Mouse (Mus musculus): ENCODE data around the gene Slc4a7. TPM values are rescaled to one million over a fixed set of nuclear protein-coding genes. Genes with fewer than 3 reads are reported as not detected.
"Not testable (repeated sequence)": the region's sequence is repeated elsewhere in the genome, so short reads cannot be mapped to it uniquely, and the experiment has no call there.

The Slc4a7 gene
- polyA plus RNA-seq, 1 experiment from 2014 or later, result 46.3 TPM

- WGBS, result 61% methylated on average over 2 of the region's 2 CpGs
- ATAC-seq; H3K4me2 ChIP-seq (replicated peaks): not testable (repeated sequence)
These were observed 101.0 kb downstream of the Slc4a7 start, which contains the start of gene Nek10 for GRCm38 (mm10) chr14:14803115-14803514. Gene Nek10 (plus strand): TSS chr14:14803415.

DNA sequence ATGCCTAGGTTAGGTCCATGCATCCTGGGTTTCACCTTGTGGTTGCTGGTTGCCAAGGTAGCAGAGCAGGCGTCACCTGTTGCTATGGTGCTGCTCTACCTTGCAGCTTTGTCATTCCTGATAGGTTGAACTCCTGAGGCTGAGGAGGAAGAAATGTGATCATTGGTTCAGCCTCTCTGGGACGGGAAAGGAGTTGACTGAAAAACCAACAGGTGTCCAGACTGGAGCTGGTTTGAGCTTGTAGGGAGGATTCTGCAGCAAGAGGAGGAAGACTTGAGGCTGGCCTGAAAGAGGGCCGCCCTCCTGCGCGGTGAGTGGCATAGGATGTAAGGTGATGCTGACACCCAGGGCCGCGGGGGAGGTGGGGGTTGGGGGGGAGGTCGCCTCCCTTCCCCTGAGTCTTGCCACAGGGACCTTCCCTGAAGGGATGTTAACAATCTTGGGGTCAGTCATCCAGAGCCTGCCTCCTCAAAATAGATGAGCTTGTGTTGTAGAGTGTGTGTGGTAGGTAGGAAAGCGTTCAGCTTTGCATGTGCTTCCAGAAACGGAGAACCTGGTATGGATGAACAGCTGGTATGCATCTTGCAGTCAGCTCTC, 101.9 kb downstream of the Slc4a7 start:
- peaks cover 13% of the 10 kb centered on the region for H3K36me3 ChIP-seq
- no peak overlapping the region for H3K4me2 ChIP-seq (replicated peaks)
- WGBS, result 15% methylated on average over 10 of the region's 10 CpGs
- H3K27ac ChIP-seq, result no peak overlapping the region
- no peak overlapping the region for H3K4me3 ChIP-seq (replicated peaks)
- H3K27me3 ChIP-seq, result no peaks in the 10 kb centered on the region
- H3K4me1 ChIP-seq (replicated peaks), result no peaks in the 10 kb centered on the region
- H3K9me3 ChIP-seq, result no peaks in the 10 kb centered on the region
- ATAC-seq, result peak; percentile 87
- H3K9ac ChIP-seq (replicated peaks), result no peak overlapping the region

More at GRCm38 (mm10) chr14:14803115-14803514, 101.0 kb downstream of the Slc4a7 start, which contains the start of gene Nek10:
- peaks cover 15% of the 10 kb centered on the region for H3K36me3 ChIP-seq
- not testable (repeated sequence) for H3K9ac ChIP-seq (replicated peaks); H3K27me3 ChIP-seq; H3K4me1 ChIP-seq (replicated peaks); H3K27ac ChIP-seq; H3K9me3 ChIP-seq; H3K4me3 ChIP-seq (replicated peaks)

DNA sequence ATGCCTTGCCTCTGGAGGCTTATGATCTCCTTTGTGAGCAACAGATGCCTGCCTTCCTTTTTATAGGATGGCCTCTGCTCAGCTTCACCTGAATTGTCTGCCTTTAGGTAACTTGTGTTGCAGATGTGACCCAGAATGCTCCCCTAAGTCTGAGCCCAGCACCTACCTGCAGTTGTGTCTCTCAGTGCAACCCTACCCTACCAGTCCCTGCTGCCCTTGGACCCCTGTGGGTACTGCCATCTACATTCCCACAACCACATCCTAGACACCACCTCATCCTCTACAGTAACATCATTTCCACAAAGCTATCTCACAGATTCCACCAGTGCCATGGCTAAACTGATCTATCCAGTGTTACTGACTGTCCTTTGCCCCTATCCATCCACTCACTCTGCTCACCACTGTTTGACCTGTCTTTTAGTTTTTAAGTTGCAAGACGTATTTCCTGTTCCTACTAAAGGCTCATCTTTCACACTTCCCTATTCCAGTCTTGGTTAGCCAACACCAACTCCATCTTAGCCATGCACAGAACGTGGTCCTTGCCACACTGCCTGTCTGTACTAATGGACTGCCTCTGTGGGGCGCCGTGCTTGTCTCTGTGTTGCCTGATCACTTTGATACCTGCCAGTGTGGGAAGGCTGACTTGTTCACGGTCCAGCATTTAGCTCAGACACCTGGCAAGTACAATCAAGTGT, 102.6 kb downstream of the Slc4a7 start:
- H3K4me2 ChIP-seq (replicated peaks), result no peak overlapping the region
- 67% methylated on average over 5 of the region's 5 CpGs for WGBS

GRCm38 (mm10) chr14:14832520-14833240, 130.6 kb downstream of the Slc4a7 start:
- H3K4me2 ChIP-seq (replicated peaks), result no peak overlapping the region
- H3K4me1 ChIP-seq (replicated peaks), result no peaks in the 10 kb centered on the region
- no peaks in the 10 kb centered on the region for H3K27me3 ChIP-seq
- H3K9ac ChIP-seq (replicated peaks), result no peak overlapping the region
- no peaks in the 10 kb centered on the region for H3K36me3 ChIP-seq
- H3K4me3 ChIP-seq (replicated peaks), result no peak overlapping the region
- ATAC-seq, result no peak
- WGBS, result 83% methylated on average over 12 of the region's 12 CpGs
- H3K9me3 ChIP-seq, result no peaks in the 10 kb centered on the region
- H3K27ac ChIP-seq, result no peak overlapping the region

More for the DNA sequence above, 102.6 kb downstream of the Slc4a7 start:
- no peak overlapping the region for H3K9ac ChIP-seq (replicated peaks)
- H3K36me3 ChIP-seq, result peaks cover 13% of the 10 kb centered on the region
- no peaks in the 10 kb centered on the region for H3K9me3 ChIP-seq
- ATAC-seq, result peak; percentile 31; the same call in 1 of the 2 replicates
- no peaks in the 10 kb centered on the region for H3K4me1 ChIP-seq (replicated peaks)
- no peak overlapping the region for H3K4me3 ChIP-seq (replicated peaks)
- no peaks in the 10 kb centered on the region for H3K27me3 ChIP-seq
- no peak overlapping the region for H3K27ac ChIP-seq

DNA sequence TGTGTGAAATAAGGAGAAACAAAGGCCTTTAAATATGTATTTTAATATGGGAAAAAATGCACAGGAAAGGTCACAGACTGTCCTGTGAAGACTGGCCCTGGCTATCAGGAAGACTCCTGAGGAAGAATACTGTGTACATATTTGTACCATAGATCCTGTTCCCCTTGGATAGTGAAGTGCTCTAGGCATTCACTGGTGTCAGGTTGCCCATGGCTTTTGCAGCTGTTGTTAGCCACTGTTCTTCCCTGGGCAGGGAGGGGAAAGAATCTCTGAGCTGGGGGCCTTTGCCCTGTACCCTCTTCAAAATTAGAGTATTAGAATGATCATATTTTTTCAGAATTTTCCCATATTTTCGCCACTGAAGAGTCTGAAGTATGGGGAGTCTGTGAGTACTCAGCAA, 131.4 kb downstream of the Slc4a7 start:
- Histone ChIP-seq H3K36me3 (no peaks in the 10 kb centered on the region), H3K27me3 (no peaks in the 10 kb centered on the region), H3K27ac (no peak overlapping the region), H3K9me3 (no peaks in the 10 kb centered on the region), H3K9ac (replicated peaks) (no peak overlapping the region), H3K4me2 (replicated peaks) (no peak overlapping the region), H3K4me1 (replicated peaks) (no peaks in the 10 kb centered on the region), H3K4me3 (replicated peaks) (no peak overlapping the region)
- ATAC-seq, result no peak
- WGBS, result 84% methylated on average over 1 of the region's 1 CpGs

DNA sequence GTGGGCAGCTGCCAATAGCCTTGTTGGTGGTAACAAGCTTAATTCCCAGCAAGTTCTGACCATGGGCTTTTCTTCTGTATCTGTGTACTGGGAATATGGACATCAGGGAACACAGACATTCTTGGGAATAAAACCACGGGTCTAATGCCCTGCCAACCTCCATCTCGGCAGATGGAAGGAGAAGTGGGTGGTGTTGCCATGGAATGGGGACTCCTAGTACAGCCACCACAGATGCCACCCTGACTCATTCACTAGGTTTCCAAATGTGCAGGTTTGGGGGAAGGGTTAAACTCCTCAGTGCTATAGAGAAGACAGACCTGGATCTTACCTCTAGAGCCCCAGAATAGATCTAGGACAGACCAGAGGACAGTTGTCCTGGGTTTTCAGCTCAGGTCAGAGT, 132.2 kb downstream of the Slc4a7 start:
- 78% methylated on average over 2 of the region's 2 CpGs for WGBS
- H3K36me3 ChIP-seq, result no peaks in the 10 kb centered on the region
- no peak overlapping the region for H3K4me3 ChIP-seq (replicated peaks)
- H3K9me3 ChIP-seq, result no peaks in the 10 kb centered on the region
- no peak overlapping the region for H3K4me2 ChIP-seq (replicated peaks)
- no peak for ATAC-seq
- no peaks in the 10 kb centered on the region for H3K27me3 ChIP-seq
- H3K9ac ChIP-seq (replicated peaks), result no peak overlapping the region
- no peaks in the 10 kb centered on the region for H3K4me1 ChIP-seq (replicated peaks)
- H3K27ac ChIP-seq, result no peak overlapping the region

- Histone ChIP-seq H3K27me3 (no peaks in the 10 kb centered on the region), H3K4me3 (replicated peaks) (no peak overlapping the region), H3K4me2 (replicated peaks) (no peak overlapping the region), H3K27ac (no peak overlapping the region), H3K9ac (replicated peaks) (no peak overlapping the region), H3K36me3 (no peaks in the 10 kb centered on the region), H3K9me3 (no peaks in the 10 kb centered on the region), H3K4me1 (replicated peaks) (no peaks in the 10 kb centered on the region)
- ATAC-seq, result no peak
- 88% methylated on average over 4 of the region's 4 CpGs for WGBS
These were observed 135.5 kb downstream of the Slc4a7 start for GRCm38 (mm10) chr14:14837627-14838026.

DNA sequence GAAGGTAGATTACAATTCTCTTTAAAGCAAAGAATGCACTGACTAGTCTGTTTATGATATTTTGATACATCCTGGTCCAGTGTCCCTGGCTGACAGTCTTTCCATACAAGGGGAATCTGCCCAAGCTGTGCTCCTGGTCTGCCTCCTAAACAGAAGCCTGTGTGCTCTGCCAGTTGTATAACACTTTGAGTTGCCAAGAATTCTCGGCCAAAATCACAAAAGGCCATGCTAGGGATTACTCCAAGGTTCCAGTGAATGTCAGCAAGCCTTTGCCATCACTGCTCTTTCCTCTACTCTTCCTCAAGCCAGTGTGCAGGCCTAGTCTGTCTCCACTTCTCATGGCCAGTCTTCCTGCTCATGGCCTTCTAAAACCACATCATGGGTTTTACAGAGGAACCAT, 136.0 kb downstream of the Slc4a7 start:
- Histone ChIP-seq H3K9me3 (no peaks in the 10 kb centered on the region), H3K9ac (replicated peaks) (no peak overlapping the region), H3K27ac (no peak overlapping the region), H3K36me3 (no peaks in the 10 kb centered on the region), H3K27me3 (no peaks in the 10 kb centered on the region), H3K4me1 (replicated peaks) (no peaks in the 10 kb centered on the region), H3K4me2 (replicated peaks) (no peak overlapping the region), H3K4me3 (replicated peaks) (no peak overlapping the region)
- WGBS, result 61% methylated on average over 1 of the region's 1 CpGs
- no peak for ATAC-seq

GRCm38 (mm10) chr14:14842734-14843530, 140.9 kb downstream of the Slc4a7 start:
- WGBS, result 80% methylated on average over 8 of the region's 8 CpGs
- no peak overlapping the region for H3K4me3 ChIP-seq (replicated peaks)
- no peaks in the 10 kb centered on the region for H3K4me1 ChIP-seq (replicated peaks)
- H3K27ac ChIP-seq, result no peak overlapping the region
- no peaks in the 10 kb centered on the region for H3K36me3 ChIP-seq
- H3K9ac ChIP-seq (replicated peaks), result no peak overlapping the region
- no peak overlapping the region for H3K4me2 ChIP-seq (replicated peaks)
- ATAC-seq, result no peak
- H3K9me3 ChIP-seq, result no peaks in the 10 kb centered on the region
- no peaks in the 10 kb centered on the region for H3K27me3 ChIP-seq
